ENCODE assay signal across 9 mouse cellular contexts in the genomic region with DNA sequence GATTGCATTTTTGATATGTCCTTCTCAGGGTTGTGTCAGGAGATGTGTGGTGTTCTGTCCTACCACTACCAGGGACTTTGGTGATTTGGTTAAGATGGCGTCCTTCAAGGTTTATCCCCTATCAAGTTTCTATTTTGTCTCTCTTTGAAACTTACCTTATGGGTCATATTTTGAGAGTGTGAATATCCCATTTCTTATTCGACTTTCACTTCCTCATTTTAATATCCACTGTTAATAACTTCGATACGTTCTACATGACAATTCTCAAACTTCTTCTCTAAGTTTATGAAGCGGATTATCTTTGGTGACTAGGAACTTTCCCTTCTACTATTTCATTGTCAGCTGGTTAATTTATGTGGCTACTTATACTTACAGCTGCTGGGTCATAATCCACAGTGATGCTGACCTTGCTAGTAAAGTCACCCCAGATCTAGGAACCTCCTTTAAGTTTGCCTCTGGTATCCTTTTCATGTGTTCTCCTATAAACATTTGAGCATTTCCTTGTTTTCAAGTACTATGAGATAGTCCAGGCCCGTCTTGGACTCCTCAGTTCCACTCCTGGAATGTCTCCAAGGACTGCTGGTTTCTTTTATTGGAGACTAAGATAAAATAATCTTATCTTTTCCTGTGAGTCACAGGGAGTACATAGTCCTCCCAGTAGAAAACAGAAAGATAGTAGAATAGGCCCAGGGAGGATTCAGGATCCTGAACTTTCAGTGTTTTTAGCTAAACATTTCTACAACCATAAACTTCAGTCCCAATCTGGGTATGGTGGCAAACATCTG.
DNase-seq lines count a peak whose midpoint lies in the region; ATAC-seq and TF ChIP-seq lines count a peak whose summit lies in the region.
"Had no signal": no experiment of that assay in that cellular context is flagged by ENCODE, and none has a peak within 500 bp of the region (broad histone marks: within the 10 kb centered on the region; RNA-seq: fewer than 3 reads in every experiment).

No protein-coding gene starts in this region.

- peaks cover 10% of the 10 kb centered on the region; the same call in 1 of the 2 replicates for H3K4me1 ChIP-seq in kidney, adult 2 months (ENCODE audit: control insufficient read depth, insufficient read depth, low read length)
- H3K4me1 ChIP-seq in heart, embryonic 16.5 days (ENCODE audit: control insufficient read depth, insufficient read depth, low read length), result peaks cover 26% of the 10 kb centered on the region
- no peaks in the 10 kb centered on the region; the same call in 1 of the 2 replicates for H3K4me1 ChIP-seq in liver, embryonic 16.5 days (ENCODE audit: control insufficient read depth, low read depth, low read length)

- H3K27ac ChIP-seq in kidney, adult 2 months (ENCODE audit: insufficient read depth, low read depth, low read length), result peak overlapping the region; percentile 46; the same call in 1 of the 2 replicates
- peak overlapping the region; percentile 78 for H3K27ac ChIP-seq in heart, embryonic 16.5 days (ENCODE audit: low read length)
- no peak overlapping the region for H3K27ac ChIP-seq in liver, embryonic 16.5 days (ENCODE audit: low read length)

- no peak for ATAC-seq in heart, embryonic 16.5 days (replicated peaks; ENCODE audit: extremely low read depth, insufficient read depth, low FRiP score)
- peak; percentile 32; the same call in 1 of the 2 replicates for ATAC-seq in liver, embryonic 16.5 days (ENCODE audit: low read depth)

- peak; percentile 74 for DNase-seq in kidney, adult 2 months
- no peak for DNase-seq in kidney, postnatal 10 days
- DNase-seq in MN1 (ENCODE audit: low spot score), result peak; percentile 65
- no peak for DNase-seq in frontal cortex, postnatal 14 days (ENCODE audit: low spot score in 2 of 2)
- DNase-seq in cerebellum, postnatal 10 days, result no peak
- DNase-seq in left cerebral cortex, postnatal 36 days (ENCODE audit: low spot score in 2 of 2), result no peak

- no peaks in the 10 kb centered on the region for H3K9me3 ChIP-seq in heart, embryonic 16.5 days (replicated peaks; ENCODE audit: control insufficient read depth, low read length)
- H3K9me3 ChIP-seq in liver, embryonic 16.5 days (replicated peaks; ENCODE audit: control insufficient read depth, low read length), result no peaks in the 10 kb centered on the region

- no peak for TF ChIP-seq CTCF in kidney, adult 2 months (conservative IDR thresholded peaks at IDR 0.05; ENCODE audit: insufficient read depth, insufficient read length, low read depth, low read length)

- no peak overlapping the region for H3K4me3 ChIP-seq in kidney, adult 2 months (ENCODE audit: insufficient read depth, low read depth, low read length)
- H3K4me3 ChIP-seq in heart, embryonic 16.5 days (ENCODE audit: low read length), result no peak overlapping the region
- no peak overlapping the region for H3K4me3 ChIP-seq in liver, embryonic 16.5 days (ENCODE audit: low read depth, low read length)
- H3K4me3 ChIP-seq: erythroblast, embryonic 14.5 days had no signal

- intact Hi-C loops in left cerebral cortex, postnatal 36 days (cut with DNase I), result no loop called here

- H3K9ac ChIP-seq in heart, embryonic 16.5 days (ENCODE audit: low read length), result no peak overlapping the region
- no peak overlapping the region for H3K9ac ChIP-seq in liver, embryonic 16.5 days (ENCODE audit: low read depth, low read length)

- H3K4me2 ChIP-seq in heart, embryonic 16.5 days (ENCODE audit: low read depth, low read length), result no peak overlapping the region
- no peak overlapping the region for H3K4me2 ChIP-seq in liver, embryonic 16.5 days (ENCODE audit: low read depth, low read length)

- TF ChIP-seq POLR2A in kidney, adult 2 months (IDR thresholded peaks at IDR 0.05; ENCODE audit: low read depth, low read length), result no peak

- 73% methylated on average over 6 of the region's 6 CpGs for WGBS in kidney, adult 2 months
- 67% methylated on average over 6 of the region's 6 CpGs for WGBS in heart, embryonic 16.5 days
- whole genome bisulfite sequencing in liver, embryonic 16.5 days (ENCODE audit: insufficient replicate concordance), result 51% methylated on average over 6 of the region's 6 CpGs

- no peaks in the 10 kb centered on the region for H3K36me3 ChIP-seq in kidney, adult 2 months (ENCODE audit: control insufficient read depth, insufficient read depth, low read length)
- no peaks in the 10 kb centered on the region for H3K36me3 ChIP-seq in heart, embryonic 16.5 days (ENCODE audit: control insufficient read depth, insufficient read depth)
- no peaks in the 10 kb centered on the region for H3K36me3 ChIP-seq in liver, embryonic 16.5 days (ENCODE audit: control insufficient read depth, insufficient read depth)

- H3K27me3 ChIP-seq in kidney, adult 2 months (replicated peaks; ENCODE audit: control insufficient read depth, insufficient read depth, low read length), result no peaks in the 10 kb centered on the region
- no peaks in the 10 kb centered on the region for H3K27me3 ChIP-seq in heart, embryonic 16.5 days (ENCODE audit: control insufficient read depth, insufficient read depth, low read length)
- no peaks in the 10 kb centered on the region for H3K27me3 ChIP-seq in liver, embryonic 16.5 days (ENCODE audit: control insufficient read depth, insufficient read depth, low read depth, low read length)

Comparison
In these comparisons a context has a peak if more than half of its experiments do, and no peak if none do; other contexts are left out.
1. DNase-seq: peak in kidney, adult 2 months (single experiment) and MN1 (single experiment); none in kidney, postnatal 10 days (single experiment), frontal cortex, postnatal 14 days (0 of 2), cerebellum, postnatal 10 days (0 of 2) and left cerebral cortex, postnatal 36 days (0 of 2).